Mouse (Mus musculus): ENCODE measurements around the gene Igsf9.

DNA sequence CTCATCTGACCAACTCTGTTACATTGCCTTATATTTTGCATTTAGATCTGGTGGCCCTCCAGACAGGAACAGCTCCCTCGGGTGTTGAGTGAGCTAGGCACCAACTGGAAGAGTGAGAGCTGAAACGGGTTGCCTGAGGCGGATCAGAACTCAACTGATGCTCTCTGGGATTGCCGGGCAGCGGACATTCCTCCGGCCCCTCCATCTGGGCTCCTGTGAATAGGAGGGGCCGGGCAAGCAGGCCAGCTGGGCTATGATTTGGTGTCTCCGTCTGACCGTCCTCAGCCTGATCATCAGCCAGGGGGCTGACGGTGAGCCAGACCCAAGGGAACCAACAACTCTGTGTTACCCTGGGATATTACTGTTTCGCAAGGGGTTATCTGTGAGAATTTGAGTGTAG lies 2.6 kb downstream of the Igsf9 start:
- TF ChIP-seq CTCF (IDR thresholded peaks at IDR 0.05) (no peak), EP300 (IDR thresholded peaks at IDR 0.05) (no peak)
